Comparison of ENCODE assay signal across 10 mouse cellular contexts in genomic region chr17:65170691-65171090, GRCm38 (mm10).
DNase-seq lines count a peak whose midpoint lies in the region; ATAC-seq lines count a peak whose summit lies in the region.
"Had no signal": no experiment of that assay in that cellular context is flagged by ENCODE, and none has a peak within 500 bp of the region (broad histone marks: within the 10 kb centered on the region; RNA-seq: fewer than 3 reads in every experiment).

No protein-coding gene starts in this region.

- H3K9me3 ChIP-seq in midbrain, embryonic 16.5 days (replicated peaks; ENCODE audit: control insufficient read depth, low read length, poor library complexity, severe bottlenecking) = no peaks in the 10 kb centered on the region
- H3K9me3 ChIP-seq: heart, embryonic 13.5 days; limb, embryonic 15.5 days had no signal

- peak overlapping the region; percentile 56 for H3K27ac ChIP-seq in midbrain, embryonic 16.5 days (ENCODE audit: low read length)
- H3K27ac ChIP-seq: heart, embryonic 13.5 days; limb, embryonic 15.5 days had no signal

- no peak overlapping the region for H3K4me2 ChIP-seq in midbrain, embryonic 16.5 days (ENCODE audit: low read length)
- H3K4me2 ChIP-seq: heart, embryonic 13.5 days; limb, embryonic 15.5 days had no signal

- H3K4me3 ChIP-seq in midbrain, embryonic 16.5 days (ENCODE audit: low read depth, low read length) = no peak overlapping the region
- H3K4me3 ChIP-seq: heart, embryonic 13.5 days; limb, embryonic 15.5 days had no signal

- H3K36me3 ChIP-seq in midbrain, embryonic 16.5 days (ENCODE audit: control insufficient read depth, insufficient read depth, low read length) = no peaks in the 10 kb centered on the region
- H3K36me3 ChIP-seq: heart, embryonic 13.5 days; limb, embryonic 15.5 days had no signal

- WGBS in midbrain, embryonic 16.5 days = 29% methylated on average over 4 of the region's 4 CpGs

- H3K4me1 ChIP-seq in midbrain, embryonic 16.5 days (ENCODE audit: control insufficient read depth, insufficient read depth, low read length) = peaks cover 3% of the 10 kb centered on the region; the same call in 1 of the 2 replicates
- H3K4me1 ChIP-seq: heart, embryonic 13.5 days had no signal

- H3K9ac ChIP-seq in midbrain, embryonic 16.5 days (ENCODE audit: low read depth, low read length) = no peak overlapping the region
- H3K9ac ChIP-seq: heart, embryonic 13.5 days; limb, embryonic 15.5 days had no signal

- DNase-seq in heart, adult 11 months = peak; percentile 94
- DNase-seq in heart, postnatal 4 days = no peak
- DNase-seq in frontal cortex, adult 2 months (ENCODE audit: extremely low spot score in 1 of 2, low spot score in 1 of 2) = peak; percentile 67 to 79
- DNase-seq in layer of hippocampus, adult 11-12 months (ENCODE audit: low spot score) = peak; percentile 65
- no peak for DNase-seq in kidney, postnatal 36 days
- no peak for DNase-seq in adrenal gland, postnatal 14 days
- DNase-seq in testis, postnatal 10 days (ENCODE audit: low spot score) = no peak

- no peak for ATAC-seq in midbrain, embryonic 16.5 days

- H3K27me3 ChIP-seq in midbrain, embryonic 16.5 days (ENCODE audit: control insufficient read depth, insufficient read depth, low read depth, low read length) = no peaks in the 10 kb centered on the region
- H3K27me3 ChIP-seq: heart, embryonic 13.5 days; limb, embryonic 15.5 days had no signal

Comparison
In these comparisons a context has a peak if more than half of its experiments do, and no peak if none do; other contexts are left out.
1. DNase-seq: peak in heart, adult 11 months (single experiment), frontal cortex, adult 2 months (2 of 2) and layer of hippocampus, adult 11-12 months (single experiment); none in heart, postnatal 4 days (single experiment), kidney, postnatal 36 days (0 of 2), adrenal gland, postnatal 14 days (single experiment) and testis, postnatal 10 days (single experiment).